Mouse (Mus musculus): ENCODE data around the gene Tmem151a.

The Tmem151a gene

DNA sequence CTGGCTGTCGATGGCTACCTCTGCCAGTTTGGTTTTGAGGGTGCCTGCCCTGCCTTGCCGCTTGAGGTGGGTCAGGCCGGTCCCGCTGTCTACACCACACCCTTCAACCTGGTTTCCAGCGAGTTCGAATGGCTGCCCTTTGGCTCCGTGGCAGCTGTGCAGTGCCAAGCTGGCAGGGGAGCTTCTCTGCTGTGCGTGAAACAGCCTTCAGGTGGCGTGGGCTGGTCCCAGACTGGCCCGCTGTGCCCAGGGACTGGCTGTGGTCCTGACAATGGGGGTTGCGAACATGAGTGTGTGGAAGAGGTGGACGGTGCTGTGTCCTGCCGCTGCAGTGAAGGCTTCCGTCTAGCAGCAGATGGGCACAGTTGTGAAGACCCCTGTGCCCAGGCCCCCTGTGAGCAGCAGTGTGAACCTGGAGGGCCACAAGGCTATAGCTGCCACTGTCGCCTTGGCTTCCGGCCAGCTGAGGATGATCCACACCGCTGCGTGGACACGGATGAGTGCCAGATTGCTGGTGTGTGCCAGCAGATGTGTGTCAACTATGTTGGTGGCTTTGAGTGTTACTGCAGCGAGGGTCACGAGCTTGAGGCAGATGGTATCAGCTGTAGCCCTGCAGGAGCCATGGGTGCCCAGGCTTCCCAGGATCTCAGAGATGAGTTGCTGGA lies 16.6 kb downstream of the Tmem151a start:
- no peak for DNase-seq (ENCODE audit: extremely low spot score)

DNA sequence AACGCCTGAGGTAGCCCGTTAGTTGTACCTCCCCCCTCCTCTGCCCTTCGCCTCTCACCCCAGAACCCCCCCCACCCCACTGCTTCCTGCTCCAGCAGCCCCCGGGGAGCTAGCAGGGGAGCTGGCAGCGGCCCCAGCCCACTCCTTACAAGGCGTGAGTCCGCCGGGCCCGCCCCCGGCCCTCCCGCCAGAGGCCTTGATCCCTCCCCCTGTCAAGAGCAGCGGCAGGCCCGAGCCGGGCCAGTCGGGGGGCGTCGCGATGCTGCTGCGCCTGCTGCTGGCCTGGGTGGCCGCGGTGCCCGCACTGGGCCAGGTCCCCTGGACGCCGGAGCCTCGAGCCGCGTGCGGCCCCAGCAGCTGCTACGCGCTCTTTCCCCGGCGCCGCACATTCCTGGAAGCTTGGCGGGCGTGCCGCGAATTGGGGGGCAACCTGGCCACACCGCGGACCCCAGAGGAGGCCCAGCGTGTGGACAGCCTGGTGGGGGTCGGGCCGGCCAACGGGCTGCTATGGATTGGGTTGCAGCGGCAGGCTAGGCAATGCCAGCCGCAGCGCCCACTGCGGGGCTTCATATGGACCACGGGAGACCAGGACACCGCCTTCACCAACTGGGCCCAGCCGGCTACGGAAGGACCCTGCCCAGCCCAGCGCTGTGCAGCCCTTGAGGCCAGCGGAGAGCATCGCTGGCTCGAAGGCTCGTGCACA lies 17.3 kb downstream of the Tmem151a start, which contains the start of gene Cd248:
Gene Cd248, plus strand, starts transcription at position 212 of the 703 bp plus-strand sequence.
- DNase-seq (ENCODE audit: extremely low spot score): peak; percentile 79

DNA sequence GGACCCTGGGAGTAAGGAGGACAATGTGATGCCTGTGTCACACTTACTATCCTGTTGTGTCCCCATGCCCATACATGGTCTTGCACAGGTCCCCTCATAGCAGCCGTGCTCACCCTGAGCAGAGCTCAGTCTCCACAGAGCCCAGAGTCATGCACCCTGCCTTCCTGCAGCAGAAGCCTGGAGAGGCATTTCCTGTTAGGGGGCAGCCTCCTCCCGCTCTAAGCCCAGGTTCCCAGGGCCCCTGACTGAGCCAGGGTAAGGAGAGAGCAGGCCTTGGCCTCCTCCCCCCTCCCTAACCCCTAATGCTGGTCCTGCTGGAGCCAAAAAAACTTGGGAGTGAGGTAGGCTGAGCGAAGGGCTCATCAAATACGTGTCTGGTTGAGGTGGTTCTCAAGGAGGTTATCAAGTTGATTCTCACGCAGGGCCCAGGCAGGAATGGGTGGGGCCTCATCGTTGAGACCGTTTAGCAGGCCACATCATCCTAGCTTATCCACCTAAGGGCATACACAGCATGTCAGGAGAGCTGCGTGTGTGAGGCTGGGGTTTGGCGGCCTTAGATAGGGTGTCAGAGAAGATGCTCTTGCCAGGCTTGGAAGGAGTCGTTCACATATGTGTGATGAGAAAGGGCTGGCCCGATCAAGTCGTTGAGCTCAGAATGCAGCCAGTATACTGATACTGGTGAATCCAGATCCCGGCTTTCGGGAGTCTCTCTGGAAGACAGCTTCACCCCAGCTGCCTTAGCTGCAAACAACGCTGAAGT lies 18.1 kb downstream of the Tmem151a start:
- DNase-seq (ENCODE audit: extremely low spot score): peak; percentile 40

DNA sequence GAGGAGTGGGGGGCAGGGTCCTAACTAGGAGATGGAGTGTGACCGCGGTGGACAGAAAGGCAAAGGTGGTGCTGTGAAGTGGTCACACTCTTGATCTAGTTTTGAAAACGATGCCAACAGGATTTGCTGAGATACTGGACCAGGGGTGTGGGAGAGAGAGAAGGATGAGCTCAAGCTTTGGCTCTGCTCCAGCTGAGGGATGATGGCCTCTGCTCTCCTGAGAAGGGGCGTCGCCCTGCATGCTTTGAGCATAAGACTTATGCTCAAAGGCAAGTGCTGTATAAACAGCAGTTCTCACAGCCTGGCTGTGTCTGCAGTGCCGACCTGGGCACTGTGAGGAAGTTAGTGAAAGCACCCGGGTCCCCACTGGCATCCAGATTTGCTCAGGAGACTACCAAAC lies 20.2 kb downstream of the Tmem151a start:
- DNase-seq (ENCODE audit: extremely low spot score): no peak

DNA sequence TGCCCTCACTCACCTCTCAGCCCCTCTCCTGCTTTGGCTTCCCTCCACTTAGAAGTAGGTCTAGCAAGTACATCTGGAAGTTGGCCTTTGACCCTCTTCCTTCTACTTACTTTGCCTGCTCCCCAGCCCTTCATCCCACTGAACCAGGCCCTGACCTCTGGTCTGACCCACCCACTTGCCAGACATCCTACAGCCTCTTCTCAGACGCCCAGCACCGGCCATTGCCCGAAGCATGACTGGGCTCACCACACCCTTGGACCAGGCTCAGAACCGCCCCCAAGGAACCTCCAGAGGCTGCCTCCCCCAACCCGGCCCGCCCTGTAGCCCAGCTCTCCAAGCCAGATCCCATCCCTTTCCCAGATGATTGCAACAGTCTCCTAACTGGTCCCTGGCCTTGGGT lies 22.9 kb downstream of the Tmem151a start:
- no peak for DNase-seq (ENCODE audit: extremely low spot score)

DNA sequence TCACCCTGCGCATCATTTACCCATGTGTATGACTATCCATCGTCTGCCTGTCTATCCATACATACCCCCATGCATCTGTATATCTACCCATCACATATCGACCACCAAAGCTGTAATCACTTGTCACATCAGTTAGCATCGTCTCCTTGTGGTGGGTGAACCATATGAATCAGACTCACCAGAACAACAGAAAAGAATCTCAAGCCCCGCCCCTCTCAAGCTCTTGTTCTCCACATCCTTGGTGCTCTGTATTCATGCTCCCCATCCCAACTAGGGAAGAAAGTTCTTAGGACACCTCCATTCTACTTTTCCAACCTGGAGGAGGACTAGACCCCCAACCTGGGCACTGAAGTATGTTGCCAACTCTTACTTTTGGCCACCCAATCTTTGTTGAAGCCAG lies 23.3 kb downstream of the Tmem151a start:
- no peak for DNase-seq (ENCODE audit: extremely low spot score)

DNA sequence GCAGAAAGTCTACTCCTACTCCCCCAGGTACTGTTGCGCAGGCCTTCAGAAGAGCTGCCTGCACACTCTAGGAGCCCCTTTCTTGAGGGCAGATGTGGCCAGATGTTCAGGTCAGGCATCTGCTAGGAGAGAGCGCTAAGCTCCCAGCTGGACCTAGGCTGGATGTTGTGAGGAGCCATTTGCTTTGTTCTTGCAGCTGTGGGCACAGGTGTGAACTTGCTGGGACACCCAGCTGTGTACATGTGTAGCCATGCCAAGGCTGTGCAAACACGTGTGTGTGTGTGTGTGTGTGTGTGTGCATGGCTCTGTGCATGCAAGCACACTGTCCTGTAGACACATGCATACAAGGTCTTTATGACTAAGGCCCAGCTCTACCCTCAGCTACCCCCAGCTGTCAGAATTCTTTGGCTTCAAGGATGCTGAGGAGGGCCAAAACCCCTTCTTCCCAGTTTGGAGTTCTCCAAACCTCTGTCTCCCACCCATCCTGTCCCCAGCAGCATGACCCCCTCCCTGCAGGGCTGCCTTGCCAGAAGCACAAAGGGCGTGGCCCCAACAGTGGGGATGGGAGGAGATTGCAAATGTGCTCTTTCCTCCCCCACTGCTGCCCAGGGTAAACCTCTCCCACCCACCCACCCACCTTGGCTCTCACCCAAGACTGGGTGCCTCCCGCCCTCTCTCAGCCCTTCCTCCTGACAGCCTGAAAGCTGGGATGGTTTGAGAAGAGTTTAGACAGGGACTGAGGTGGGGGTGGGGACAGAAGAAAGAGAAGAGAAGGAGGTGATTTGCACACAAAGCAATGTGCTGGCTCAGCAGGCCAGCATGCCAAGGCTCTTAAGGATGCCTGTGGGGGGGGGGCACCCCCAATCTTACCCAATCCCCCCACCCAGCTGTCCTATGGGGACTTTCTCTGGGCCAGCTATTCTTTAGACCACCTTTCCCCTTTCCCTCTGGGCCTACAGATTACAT lies 24.7 kb downstream of the Tmem151a start:
- DNase-seq (ENCODE audit: extremely low spot score): no peak

DNA sequence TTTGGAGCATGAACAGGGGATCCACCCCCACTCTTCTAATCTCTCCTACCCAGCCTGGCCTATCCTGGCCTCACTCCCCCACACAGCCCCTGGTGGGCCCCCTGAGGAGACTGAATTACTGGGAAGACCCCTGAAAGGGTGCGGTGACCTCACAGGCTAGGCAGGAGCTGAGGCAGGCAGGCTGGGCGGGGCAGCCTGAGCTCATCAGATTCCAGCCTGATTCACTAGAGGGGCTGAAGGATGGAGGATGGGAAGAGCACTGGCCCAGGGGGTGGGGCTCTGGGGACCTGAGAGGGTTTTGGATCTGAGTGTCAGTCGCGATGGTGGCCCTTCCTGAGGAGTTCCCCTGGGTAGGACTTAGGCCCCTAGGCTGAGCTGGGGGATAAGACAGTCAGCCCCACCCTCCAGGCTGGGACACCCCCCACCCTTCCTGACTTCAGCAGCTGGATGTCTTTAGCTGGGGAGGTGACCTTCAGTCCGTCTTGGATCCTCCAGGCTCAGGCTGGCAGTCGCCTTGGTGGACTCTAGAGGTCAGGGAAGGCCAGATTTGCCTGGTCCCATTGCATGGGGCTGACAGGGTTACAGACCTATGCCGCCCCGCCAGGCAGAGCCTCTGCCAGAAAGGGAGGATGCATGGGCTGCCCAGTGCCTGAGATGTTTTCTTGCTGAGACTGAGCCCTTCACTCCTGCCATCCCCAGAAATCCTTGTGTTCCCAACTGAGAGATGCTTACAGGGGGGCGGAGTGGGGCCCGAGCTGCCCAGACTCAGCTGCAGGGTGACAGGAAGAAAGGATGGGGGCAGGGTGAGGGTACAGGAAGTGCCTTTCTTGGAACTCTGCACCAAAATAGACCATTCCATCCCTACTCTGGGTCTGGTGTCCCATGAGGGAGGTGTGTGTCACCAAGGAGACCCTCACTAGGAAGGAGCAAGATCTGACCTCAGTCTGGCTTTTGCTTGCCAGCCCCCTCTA lies 26.2 kb downstream of the Tmem151a start:
- peak; percentile 55 for DNase-seq (ENCODE audit: extremely low spot score)

DNA sequence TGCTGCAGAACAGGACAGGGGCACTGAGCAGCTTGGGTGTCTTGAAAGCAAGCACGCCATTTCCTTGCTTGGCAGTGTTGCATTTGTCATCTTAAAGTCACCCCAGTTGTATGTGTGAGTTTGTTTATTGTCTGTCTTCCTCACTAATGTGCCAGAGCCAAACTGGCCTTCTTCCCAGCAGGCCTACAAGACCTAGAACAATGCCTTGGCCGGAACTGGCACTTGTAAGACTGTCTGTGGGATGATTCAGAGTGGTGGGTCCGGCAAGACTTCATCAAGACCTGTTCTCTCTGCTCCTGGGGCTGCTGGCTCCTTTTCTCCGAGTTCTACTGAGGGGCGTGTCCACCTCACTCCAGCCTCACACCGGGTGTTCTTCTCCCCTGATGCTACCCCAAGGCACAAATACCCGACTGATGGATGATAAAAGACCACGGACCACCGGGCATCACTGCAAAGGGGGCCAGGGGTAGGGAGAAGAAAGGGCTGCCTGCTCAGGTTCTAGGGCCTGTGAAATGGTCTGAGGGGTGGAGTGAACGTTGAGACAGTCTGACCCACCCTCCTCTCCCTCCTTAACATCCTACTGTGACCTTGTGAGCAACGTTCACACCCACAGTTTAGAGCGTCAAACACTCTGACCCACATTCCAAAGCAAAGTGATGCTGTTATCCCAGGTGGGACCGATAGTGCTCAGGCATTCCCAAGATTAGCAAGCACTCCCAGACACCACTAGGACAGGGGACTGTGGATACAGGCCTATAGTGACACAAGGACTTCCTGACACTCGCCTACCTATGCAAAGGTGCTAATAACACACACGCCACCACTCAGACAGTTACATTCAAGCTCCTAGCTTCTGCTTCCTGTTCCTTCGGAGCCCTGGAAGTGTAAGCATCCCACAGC lies 27.2 kb downstream of the Tmem151a start:
- DNase-seq (ENCODE audit: extremely low spot score): no peak

DNA sequence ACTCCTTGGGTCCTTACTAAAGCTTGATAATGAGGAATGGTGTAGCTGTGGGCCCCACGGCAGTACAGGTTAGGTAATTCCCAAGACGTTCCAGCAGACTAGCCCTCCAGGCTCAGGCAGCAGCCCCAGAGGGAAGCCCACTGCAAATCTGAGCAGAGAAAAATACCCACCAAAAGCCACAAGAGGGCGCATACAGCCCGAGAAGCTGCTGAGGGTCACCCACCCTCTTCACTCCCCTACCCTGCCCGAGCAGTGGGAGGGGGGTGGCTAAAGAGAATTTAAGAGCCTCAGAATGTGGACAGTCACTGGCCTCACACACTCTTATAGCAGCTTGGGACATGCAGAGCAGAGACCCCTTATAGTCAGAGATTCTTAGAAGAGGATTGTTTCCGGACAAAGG lies 29.1 kb downstream of the Tmem151a start:
- peak; percentile 83 for DNase-seq (ENCODE audit: extremely low spot score)

DNA sequence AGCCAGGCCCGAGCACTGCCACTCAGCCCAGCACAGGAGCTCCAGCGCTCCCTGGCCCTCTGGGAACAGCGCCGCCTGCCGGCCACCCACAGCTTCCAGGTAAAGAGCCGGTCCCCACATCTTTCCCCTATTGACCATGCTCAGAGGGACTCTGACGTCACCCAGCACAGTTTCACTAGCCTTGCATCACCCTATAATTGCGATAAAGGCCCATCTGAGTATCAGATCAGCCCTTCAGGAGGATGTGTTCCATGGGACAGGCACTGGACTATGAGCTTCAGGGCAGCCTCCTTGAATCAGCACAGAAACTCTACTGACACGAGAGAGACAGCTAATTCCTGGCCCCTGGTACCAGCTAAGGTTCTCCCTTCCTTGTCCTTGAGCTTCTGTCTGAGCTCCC lies 31.4 kb downstream of the Tmem151a start:
- DNase-seq (ENCODE audit: extremely low spot score): peak; percentile 76

DNA sequence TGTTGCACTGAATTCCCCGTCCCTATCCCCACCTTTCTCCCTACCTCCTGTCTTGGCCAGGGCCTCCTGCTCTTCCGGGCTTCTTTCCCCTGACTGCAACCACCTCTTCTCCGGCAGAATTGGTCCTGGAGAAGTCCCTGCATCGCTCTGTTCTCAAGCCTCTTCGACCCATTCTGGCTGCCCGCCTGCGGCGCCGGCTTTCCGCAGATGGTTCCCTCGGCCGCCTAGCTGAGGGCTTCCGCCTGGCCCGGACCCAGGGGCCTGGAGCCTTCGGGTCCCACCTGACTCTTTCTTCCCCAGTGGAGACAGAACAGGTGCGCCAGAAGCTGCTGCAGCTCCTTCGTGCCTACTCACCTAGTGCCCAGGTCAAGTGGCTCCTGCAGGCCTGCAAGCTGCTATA lies 32.5 kb downstream of the Tmem151a start:
- no peak for DNase-seq (ENCODE audit: extremely low spot score)

DNA sequence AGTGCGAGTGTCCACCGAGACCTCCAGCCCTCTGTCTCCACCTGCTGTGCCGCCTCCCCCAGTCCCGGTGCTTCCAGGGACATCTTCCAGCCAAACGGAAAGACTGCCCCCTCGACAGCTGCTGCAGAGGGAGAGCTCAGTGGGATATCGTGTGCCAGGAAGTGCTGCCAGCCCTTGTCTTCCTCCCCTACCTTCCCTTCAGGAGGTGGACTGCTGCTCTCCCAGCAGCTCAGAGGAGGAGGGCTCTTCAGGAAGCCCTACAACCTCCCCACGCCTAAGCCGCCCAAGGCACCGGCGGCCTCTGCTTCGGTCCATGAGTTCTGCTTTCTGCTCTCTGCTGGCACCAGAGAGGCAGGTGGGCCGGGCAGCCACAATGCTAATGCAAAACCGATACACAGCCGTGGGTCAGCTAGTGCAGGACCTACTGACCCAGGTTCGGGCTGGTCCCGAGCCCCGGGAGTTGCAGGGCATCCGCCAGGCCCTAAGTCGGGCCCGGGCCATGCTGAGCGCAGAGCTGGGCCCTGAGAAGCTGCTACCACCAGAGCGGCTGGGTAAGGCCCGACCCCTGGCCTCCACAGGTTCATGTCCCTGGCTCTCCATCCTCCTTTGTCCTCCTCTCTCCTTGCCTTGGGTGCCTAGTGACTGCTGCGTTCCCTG lies 33.0 kb downstream of the Tmem151a start:
- DNase-seq (ENCODE audit: extremely low spot score): no peak

DNA sequence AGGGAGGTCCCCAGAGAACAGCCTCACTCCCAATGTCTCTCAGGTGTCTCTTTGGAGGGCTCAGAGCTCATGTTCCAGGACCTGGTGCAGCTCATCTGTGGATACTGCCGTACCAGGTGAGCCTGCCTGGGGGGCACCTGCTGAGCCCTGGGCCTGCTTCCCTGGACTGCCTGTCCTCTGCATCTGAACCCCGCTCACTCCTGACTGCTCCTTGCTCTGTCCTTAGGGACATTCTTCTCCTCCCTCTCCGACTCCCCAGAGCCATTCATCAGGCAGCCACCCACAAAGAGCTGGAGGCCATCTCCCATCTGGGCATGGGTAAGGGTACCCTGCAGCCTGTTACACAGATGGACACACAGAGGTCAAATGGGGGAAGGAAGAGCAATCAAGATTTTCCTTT lies 33.8 kb downstream of the Tmem151a start:
- no peak for DNase-seq (ENCODE audit: extremely low spot score)

DNA sequence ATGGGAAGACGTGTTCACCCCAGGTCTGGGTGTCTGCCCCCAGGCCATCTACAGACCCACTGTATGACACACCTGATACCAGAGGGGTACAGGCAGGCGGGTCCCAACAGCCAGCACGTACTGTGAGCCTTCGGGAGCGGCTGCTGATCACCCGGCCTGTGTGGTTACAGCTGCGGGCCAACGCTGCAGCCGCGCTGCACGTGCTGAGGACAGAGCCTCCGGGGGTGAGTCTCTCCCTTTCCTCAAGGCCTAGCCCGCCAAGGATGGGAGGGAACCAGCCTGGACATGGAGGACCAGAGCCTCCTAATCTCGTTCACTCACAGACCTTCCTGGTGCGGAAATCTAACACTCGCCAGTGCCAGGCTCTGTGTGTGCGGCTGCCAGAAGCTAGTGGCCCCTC lies 34.3 kb downstream of the Tmem151a start:
- no peak for DNase-seq (ENCODE audit: extremely low spot score)

DNA sequence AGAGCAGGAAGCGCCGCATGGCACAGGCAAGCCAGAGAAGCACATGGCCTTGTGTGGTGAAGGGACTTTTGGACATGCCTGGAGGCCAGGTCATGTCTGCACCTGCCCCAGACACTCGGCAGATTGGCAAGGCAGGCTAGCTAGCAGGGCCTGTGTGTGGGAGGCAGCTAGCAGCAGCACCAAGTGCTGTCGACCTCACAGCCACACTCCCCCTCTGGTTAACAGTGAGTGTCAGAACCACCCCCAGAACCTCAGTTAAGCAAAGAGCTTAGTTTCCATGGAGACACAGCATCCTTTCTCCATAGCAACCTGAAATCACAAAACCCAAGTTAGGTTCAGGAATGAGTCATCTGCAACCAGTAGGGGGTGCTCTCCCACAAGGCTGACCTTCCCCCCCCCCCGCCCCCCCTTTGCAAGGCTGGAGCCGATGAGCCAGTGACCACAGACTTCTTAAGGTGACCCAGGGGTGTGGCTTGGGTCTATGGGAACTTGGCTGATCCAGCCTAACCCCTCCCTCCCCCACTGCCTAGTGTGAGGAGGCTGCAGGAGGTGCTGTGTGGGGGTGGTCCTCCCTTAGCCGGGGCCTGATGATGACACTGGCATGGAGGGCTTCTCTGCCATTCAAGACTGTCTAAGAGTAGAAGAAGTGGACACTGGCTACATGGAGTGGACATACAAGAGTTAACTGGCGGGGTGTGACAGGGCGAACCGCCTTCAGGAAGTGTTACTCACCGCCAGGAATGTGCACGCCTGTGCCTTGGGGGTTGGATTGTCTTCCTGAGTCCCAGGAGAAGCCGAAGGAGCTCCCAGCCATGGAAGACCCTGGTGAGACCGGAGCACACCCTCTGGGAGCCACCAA lies 35.1 kb downstream of the Tmem151a start, which contains the start of gene Rin1:
Gene Rin1, plus strand, starts transcription at position 435 of the 859 bp plus-strand sequence.
- peak; percentile 76 for DNase-seq (ENCODE audit: extremely low spot score)

DNA sequence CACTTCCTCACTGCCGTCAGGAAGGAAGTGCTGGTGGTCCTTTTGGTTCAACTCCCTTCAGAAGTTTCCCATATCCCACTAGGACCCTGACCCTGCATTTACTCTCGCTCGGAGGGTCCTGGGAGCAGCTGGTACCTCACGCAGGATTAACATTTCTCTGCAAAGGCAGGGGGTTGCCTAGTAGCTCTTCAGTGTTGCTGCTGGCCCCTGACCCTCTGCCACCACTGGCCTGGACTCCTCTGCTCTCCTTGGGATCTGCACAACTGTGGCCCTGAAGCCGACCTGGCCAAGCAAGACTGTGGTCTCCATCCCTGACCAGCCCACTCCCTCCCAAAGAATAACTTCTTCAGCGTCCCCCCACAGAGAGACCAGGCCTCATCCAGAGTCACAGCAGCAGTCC lies 36.0 kb downstream of the Tmem151a start:
- DNase-seq (ENCODE audit: extremely low spot score): no peak

Measured in embryo, embryonic 9.5 days (tissue).